Mouse (Mus musculus) frontal cortex, adult 2 months (tissue): Measurements from ENCODE around the gene Ttf1. TPM values are rescaled to one million over a fixed set of nuclear protein-coding genes. Genes with fewer than 3 reads are reported as not detected.
A peak's percentile ranks its signal among the peaks of the same experiment; 100 is the strongest.

Experiments used
- DNase-seq, 2 experiments: peaks; one replicate each; pipeline ENCODE4 v3.0.0; 2022; ENCODE audit warnings: low spot score in 1 of 2; ENCODE audit errors: extremely low spot score in 1 of 2
- polyA plus RNA-seq: library from polyadenylated mRNA; depleted of rRNA; stranded (reverse); fragments of >200 nt; gene quantifications from 2 replicates; pipeline ENCODE4 v1.2.3, GENCODE M21; 2012; rRNA removed

Gene Ttf1
- 11.3 and 16.5 TPM in 2 replicates for polyA plus RNA-seq

- DNase-seq, result peak; percentile 89 to 95
Measured at GRCm38 (mm10) chr2:29060135-29060597, at the start of gene Ttf1. TSS of gene Ttf1 (plus strand) at chr2:29060262.

- DNase-seq, result no peak
Measured at GRCm38 (mm10) chr2:29012523-29012922, 47.5 kb upstream of the Ttf1 start.

- no peak for DNase-seq
Measured at GRCm38 (mm10) chr2:29016599-29017587, 43.2 kb upstream of the Ttf1 start.

GRCm38 (mm10) chr2:29018680-29019079, 41.4 kb upstream of the Ttf1 start:
- no peak for DNase-seq

GRCm38 (mm10) chr2:29021025-29021424, 39.0 kb upstream of the Ttf1 start:
- DNase-seq, result no peak

- DNase-seq, result no peak
Measured at GRCm38 (mm10) chr2:29023001-29023400, 37.1 kb upstream of the Ttf1 start.

GRCm38 (mm10) chr2:29025284-29025683, 34.8 kb upstream of the Ttf1 start:
- peak; percentile 52 to 79 for DNase-seq

- DNase-seq, result peak in 1 of 2 experiments; percentile 10
Measured at GRCm38 (mm10) chr2:29030048-29030734, 29.9 kb upstream of the Ttf1 start.

GRCm38 (mm10) chr2:29031951-29032350, 28.1 kb upstream of the Ttf1 start:
- DNase-seq, result no peak

GRCm38 (mm10) chr2:29034542-29035475, 25.3 kb upstream of the Ttf1 start:
- DNase-seq, result no peak

GRCm38 (mm10) chr2:29035698-29036097, 24.4 kb upstream of the Ttf1 start:
- no peak for DNase-seq

GRCm38 (mm10) chr2:29039741-29040140, 20.3 kb upstream of the Ttf1 start:
- DNase-seq, result no peak

GRCm38 (mm10) chr2:29040594-29041476, 19.2 kb upstream of the Ttf1 start:
- DNase-seq, result no peak

GRCm38 (mm10) chr2:29041477-29041768, 18.6 kb upstream of the Ttf1 start:
- DNase-seq, result no peak

GRCm38 (mm10) chr2:29042124-29042523, 17.9 kb upstream of the Ttf1 start:
- no peak for DNase-seq

- peak in 1 of 2 experiments; percentile 39 for DNase-seq
Measured at GRCm38 (mm10) chr2:29046151-29046550, 13.9 kb upstream of the Ttf1 start.

- DNase-seq, result no peak
Measured at GRCm38 (mm10) chr2:29051932-29052331, 8.1 kb upstream of the Ttf1 start.

GRCm38 (mm10) chr2:29052943-29053454, 7.1 kb upstream of the Ttf1 start:
- DNase-seq, result peak in 1 of 2 experiments; percentile 73
